Mouse (Mus musculus): ENCODE results near the gene Nr5a2.

The Nr5a2 gene

GRCm38 (mm10) chr1:136910144-136910543 lies 50.1 kb downstream of the Nr5a2 start:
- DNase-seq (ENCODE audit: low spot score in 2 of 2): no peak

- no peak for DNase-seq (ENCODE audit: low spot score in 2 of 2)
Observed at GRCm38 (mm10) chr1:136909494-136910037, 50.7 kb downstream of the Nr5a2 start.

GRCm38 (mm10) chr1:136898130-136898529 lies 62.1 kb downstream of the Nr5a2 start:
- no peak for DNase-seq (ENCODE audit: low spot score in 2 of 2)

GRCm38 (mm10) chr1:136896351-136896750 lies 63.9 kb downstream of the Nr5a2 start:
- no peak for DNase-seq (ENCODE audit: low spot score in 2 of 2)

GRCm38 (mm10) chr1:136895877-136896276 lies 64.4 kb downstream of the Nr5a2 start:
- no peak for DNase-seq (ENCODE audit: low spot score in 2 of 2)

- no peak for DNase-seq (ENCODE audit: low spot score in 2 of 2)
Observed at GRCm38 (mm10) chr1:136894753-136895152, 65.5 kb downstream of the Nr5a2 start.

GRCm38 (mm10) chr1:136893162-136893561 lies 67.1 kb downstream of the Nr5a2 start:
- DNase-seq (ENCODE audit: low spot score in 2 of 2): no peak

- DNase-seq (ENCODE audit: low spot score in 2 of 2): no peak
Observed at GRCm38 (mm10) chr1:136890439-136890838, 69.8 kb downstream of the Nr5a2 start.

GRCm38 (mm10) chr1:136888704-136889103 lies 71.5 kb downstream of the Nr5a2 start:
- no peak for DNase-seq (ENCODE audit: low spot score in 2 of 2)

- DNase-seq (ENCODE audit: low spot score in 2 of 2): no peak
Observed at GRCm38 (mm10) chr1:136886678-136887077, 73.6 kb downstream of the Nr5a2 start.

- no peak for DNase-seq (ENCODE audit: low spot score in 2 of 2)
Observed at GRCm38 (mm10) chr1:136883458-136884174, 76.6 kb downstream of the Nr5a2 start.

GRCm38 (mm10) chr1:136880260-136880659 lies 80.0 kb downstream of the Nr5a2 start:
- no peak for DNase-seq (ENCODE audit: low spot score in 2 of 2)

GRCm38 (mm10) chr1:136875006-136875405 lies 85.2 kb downstream of the Nr5a2 start:
- DNase-seq (ENCODE audit: low spot score in 2 of 2): no peak

GRCm38 (mm10) chr1:136868955-136869354 lies 91.3 kb downstream of the Nr5a2 start:
- DNase-seq (ENCODE audit: low spot score in 2 of 2): no peak

- DNase-seq (ENCODE audit: low spot score in 2 of 2): no peak
Observed at GRCm38 (mm10) chr1:136868285-136868684, 92.0 kb downstream of the Nr5a2 start.

GRCm38 (mm10) chr1:136866481-136867092 lies 93.7 kb downstream of the Nr5a2 start:
- no peak for DNase-seq (ENCODE audit: low spot score in 2 of 2)

- no peak for DNase-seq (ENCODE audit: low spot score in 2 of 2)
Observed at GRCm38 (mm10) chr1:136863209-136863608, 97.0 kb downstream of the Nr5a2 start.

GRCm38 (mm10) chr1:136859454-136859853 lies 100.8 kb downstream of the Nr5a2 start:
- no peak for DNase-seq (ENCODE audit: low spot score in 2 of 2)

GRCm38 (mm10) chr1:136858724-136859123 lies 101.5 kb downstream of the Nr5a2 start:
- no peak for DNase-seq (ENCODE audit: low spot score in 2 of 2)

- no peak for DNase-seq (ENCODE audit: low spot score in 2 of 2)
Observed at GRCm38 (mm10) chr1:136856104-136856503, 104.1 kb downstream of the Nr5a2 start.

GRCm38 (mm10) chr1:136848791-136849190 lies 111.5 kb downstream of the Nr5a2 start:
- no peak for DNase-seq (ENCODE audit: low spot score in 2 of 2)

GRCm38 (mm10) chr1:136846081-136846480 lies 114.2 kb downstream of the Nr5a2 start:
- DNase-seq (ENCODE audit: low spot score in 2 of 2): no peak

- no peak for DNase-seq (ENCODE audit: low spot score in 2 of 2)
Observed at GRCm38 (mm10) chr1:136845341-136845740, 114.9 kb downstream of the Nr5a2 start.
